Mouse (Mus musculus) left cerebral cortex, postnatal 10 days (tissue): ENCODE measurements around the gene Exoc8. TPM values are rescaled to one million over a fixed set of nuclear protein-coding genes. Genes with fewer than 3 reads are reported as not detected.

Experiments used
- DNase-seq, 2 experiments: peaks; one replicate each; pipeline ENCODE4 v3.0.0; 2021 to 2022; ENCODE audit warnings: low spot score in 2 of 2, mixed read lengths in 1 of 2; ENCODE audit errors: extremely low spot score in 1 of 2
- intact Hi-C: fragments of 180-260 bp; cut with DNase I; formaldehyde crosslinking; loops from one replicate; pipeline ENCODE4 v1.15.1; 2025
- total RNA-seq, 2 experiments: library from RNA; stranded (reverse); gene quantifications; 2 replicates each; pipeline ENCODE4 v1.2.3; 2021

The Exoc8 gene
- total RNA-seq, 2 experiments from 2014 or later, result 35.7 to 37.0 TPM

- intact Hi-C loops, result no loop called here
- DNase-seq, result no peak
Observed at GRCm38 (mm10) chr8:124911938-124912872, 14.7 kb upstream of the Exoc8 start.

DNA sequence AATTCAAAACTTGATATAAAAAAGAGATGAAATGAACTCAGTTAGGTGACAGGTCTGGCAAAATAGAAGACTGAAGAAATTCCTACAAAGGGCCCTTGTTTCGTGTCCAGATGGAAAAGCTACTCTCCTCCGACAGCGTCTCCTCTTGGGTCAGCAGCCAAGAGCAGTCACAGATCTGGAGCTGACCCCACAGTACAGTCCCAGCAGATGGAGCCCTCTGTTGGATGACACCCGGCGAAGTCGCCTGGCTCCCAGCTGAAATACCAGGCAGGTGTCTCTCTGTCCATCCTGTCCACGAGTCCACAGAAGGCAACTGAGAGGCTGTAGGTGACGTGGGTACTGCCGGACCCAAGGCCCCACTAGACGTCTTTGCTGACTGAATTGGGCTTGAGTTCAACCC lies 12.8 kb upstream of the Exoc8 start:
- no peak for DNase-seq
- intact Hi-C loops, result no loop called here

DNA sequence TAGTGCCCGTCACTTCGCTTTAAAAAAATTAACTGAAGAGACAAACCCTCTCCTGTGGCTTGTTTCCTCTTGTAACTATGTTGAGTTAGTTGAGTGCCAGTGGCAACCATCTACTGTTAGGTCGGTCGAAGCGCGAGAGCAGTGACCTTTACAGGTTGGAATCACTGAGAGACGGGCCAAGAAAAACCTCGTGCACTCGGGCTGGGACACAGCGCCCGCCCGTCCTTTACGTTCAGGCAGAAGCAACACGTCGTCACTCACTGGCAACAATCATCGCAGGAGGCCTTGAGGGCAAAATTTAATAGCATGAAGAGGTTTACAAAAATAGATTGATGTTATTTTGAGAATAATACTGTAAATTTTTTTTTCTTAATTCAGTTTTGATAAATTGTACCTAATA lies 12.4 kb upstream of the Exoc8 start:
- intact Hi-C loops, result no loop called here
- no peak for DNase-seq

DNA sequence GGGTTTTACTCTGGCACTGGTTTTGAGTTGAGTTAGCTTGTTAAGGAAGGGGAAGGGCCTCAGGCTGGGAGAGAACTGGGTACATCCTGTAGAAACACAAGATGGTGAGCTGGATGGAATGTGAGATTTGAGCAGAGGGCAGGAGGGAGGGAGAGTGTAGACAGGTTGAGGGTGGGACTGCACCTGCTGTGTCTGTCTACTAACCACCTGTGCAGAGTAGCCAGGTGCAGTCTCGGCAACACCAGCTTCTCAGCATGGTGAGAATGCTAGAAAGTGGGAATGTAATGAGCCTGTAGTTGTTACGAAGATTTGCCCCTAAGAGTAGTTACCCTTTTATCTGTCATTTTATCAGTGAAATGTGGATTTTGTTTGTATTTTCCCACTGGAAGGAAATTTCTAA lies 8.0 kb upstream of the Exoc8 start:
- intact Hi-C loops, result no loop called here
- DNase-seq, result no peak

GRCm38 (mm10) chr8:124903198-124903597 lies 5.7 kb upstream of the Exoc8 start:
- DNase-seq, result no peak
- intact Hi-C loops, result no loop called here

- DNase-seq, result no peak
- intact Hi-C loops, result loop anchor here (5.0 kb wide), 2 partner anchors 49 to 114 kb away; partner anchors contain the start of genes Egln1 and Tsnax
Observed at GRCm38 (mm10) chr8:124898251-124898905, 873 bp upstream of the Exoc8 start.

DNA sequence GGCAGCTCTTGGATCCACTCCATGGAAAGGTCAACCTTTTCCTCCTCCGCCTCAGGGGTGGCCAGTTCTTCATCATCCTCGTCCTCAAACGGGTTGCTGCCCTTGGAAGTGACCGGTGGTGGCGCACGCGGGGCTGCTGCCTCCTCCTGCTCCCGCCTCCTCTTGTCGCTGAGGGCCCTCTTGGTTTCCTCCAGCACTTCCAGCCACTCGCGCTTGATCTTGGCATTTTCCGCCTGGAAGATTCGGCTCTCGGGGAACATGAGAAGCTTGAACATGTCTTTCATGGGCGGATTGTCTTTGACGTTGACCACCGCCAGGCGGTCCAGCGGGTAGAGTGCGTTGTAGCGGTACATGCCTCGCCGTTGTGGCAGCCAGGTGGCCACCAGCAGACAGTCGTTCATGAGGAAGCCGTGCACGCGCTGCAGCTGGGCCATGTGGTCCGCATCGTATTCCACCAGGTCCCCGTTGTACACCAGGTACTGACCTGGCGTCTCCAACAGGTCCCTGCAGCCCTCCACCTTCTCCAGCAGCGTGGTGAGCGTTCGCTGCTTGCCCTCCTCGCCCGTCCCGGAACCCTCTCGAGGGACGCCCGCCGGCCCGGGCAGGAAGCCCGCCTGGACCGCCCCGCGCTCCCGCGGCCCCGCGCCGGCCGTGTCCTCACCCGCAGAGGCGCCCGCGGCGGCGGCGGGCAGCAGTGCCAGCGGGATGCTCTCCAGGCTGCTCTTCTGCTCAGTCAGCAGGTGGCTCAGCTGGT lies 696 bp downstream of the Exoc8 start:
- DNase-seq, result peak; percentile 60 to 90
- intact Hi-C loops, result loop anchor here (5.0 kb wide), 2 partner anchors 50 to 115 kb away; partner anchors contain the start of genes Egln1 and Tsnax

DNA sequence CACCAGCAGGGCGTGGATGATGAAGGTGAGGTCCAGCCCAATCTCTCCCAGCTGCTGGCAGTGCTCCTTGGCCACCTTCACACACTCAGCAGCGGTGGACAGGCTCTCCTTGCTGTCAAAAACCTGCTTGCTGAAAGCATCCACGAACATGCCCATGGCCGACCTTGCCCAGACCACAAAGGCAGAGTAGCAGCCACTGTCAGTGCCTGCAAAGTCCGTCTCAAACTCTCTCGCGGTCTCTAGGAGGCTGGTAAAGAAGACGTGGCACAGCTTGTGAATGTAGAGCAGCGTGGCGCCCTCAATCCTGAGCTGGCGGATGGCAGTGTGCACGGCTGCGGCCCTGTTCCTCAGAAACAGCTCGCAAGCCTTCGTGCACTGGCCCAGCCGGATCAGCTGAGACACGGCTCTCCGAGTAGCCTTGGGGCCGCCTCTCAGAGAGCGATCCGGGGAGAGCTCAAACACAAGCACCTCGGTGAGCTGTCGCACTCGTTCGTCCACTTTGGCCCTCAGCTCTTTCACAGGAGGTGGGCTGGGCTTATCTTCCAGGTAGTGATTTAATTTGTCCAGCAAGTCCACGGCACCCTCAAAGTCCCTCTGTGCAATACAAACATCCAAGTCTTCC lies 1.4 kb downstream of the Exoc8 start:
- intact Hi-C loops, result loop anchor here (5.0 kb wide), 2 partner anchors 51 to 116 kb away; partner anchors contain the start of genes Egln1 and Tsnax
- peak in 1 of 2 experiments; percentile 37 for DNase-seq

GRCm38 (mm10) chr8:124892596-124892995 lies 4.9 kb downstream of the Exoc8 start:
- intact Hi-C loops, result no loop called here
- DNase-seq, result no peak

DNA sequence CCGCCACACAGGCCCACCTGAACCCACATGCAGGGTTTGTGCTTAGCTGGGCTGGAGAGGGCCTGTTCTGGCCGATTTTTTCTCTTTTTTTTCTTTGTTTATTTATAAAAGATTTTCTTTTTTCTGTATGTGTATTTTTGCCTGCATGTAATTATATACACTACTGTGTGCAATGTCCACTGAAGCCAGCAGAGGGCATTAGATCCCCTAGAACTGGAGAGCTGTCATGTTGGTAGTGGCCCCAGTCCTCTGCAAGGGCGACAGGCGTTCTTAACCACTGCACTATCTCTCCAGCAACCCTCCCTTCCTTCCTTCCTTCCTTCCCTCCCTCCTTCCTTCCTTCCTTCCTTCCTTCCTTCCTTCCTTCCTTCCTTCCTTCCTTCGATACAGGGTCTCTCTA lies 9.1 kb downstream of the Exoc8 start:
- intact Hi-C loops, result no loop called here
- no peak for DNase-seq

- no peak for DNase-seq
- intact Hi-C loops, result no loop called here
Observed at GRCm38 (mm10) chr8:124878946-124879526, 18.5 kb downstream of the Exoc8 start.

DNA sequence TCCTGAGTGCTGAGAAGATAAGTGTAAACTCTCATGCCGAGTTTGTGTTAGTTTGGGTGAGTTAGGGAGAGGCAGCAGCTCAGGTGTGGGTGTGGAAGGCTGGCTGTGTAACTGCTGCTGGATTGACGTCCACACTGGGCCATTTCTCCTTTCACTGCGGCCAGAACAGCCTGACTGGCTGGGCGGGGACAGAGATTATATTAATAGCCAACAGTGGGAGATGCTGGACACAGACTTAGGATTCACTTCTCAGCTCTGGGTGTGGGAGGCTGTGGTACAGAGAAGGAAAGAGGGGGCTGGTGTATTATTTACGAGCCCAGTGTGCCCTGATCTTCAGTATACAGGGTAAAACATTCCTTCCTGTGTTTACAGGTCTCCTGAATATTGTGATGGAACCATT lies 19.4 kb downstream of the Exoc8 start:
- no peak for DNase-seq
- intact Hi-C loops, result no loop called here

- intact Hi-C loops, result no loop called here
- DNase-seq, result no peak
Observed at GRCm38 (mm10) chr8:124872690-124873089, 24.8 kb downstream of the Exoc8 start.

- DNase-seq, result no peak
- intact Hi-C loops, result no loop called here
Observed at GRCm38 (mm10) chr8:124872081-124872480, 25.4 kb downstream of the Exoc8 start.

DNA sequence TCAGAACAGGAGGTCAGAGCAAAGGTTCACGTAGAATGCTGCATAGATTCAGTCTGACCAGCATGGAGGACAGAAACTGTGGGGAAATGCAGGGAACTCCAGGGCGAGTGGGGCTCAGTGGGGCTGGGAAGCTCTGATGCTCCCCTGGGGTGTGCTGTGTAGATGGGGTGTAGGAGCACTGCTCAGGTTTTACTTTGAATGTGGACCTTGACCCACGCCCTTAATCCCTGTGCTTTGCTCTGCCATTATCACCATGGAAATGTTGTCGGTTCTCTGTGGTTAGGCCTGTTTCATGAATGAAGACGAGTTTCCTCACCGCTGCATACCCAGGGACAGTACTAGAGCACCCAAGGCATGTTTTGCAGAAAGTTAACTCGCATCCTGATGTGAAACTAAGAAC lies 26.0 kb downstream of the Exoc8 start:
- no peak for DNase-seq
- intact Hi-C loops, result no loop called here

DNA sequence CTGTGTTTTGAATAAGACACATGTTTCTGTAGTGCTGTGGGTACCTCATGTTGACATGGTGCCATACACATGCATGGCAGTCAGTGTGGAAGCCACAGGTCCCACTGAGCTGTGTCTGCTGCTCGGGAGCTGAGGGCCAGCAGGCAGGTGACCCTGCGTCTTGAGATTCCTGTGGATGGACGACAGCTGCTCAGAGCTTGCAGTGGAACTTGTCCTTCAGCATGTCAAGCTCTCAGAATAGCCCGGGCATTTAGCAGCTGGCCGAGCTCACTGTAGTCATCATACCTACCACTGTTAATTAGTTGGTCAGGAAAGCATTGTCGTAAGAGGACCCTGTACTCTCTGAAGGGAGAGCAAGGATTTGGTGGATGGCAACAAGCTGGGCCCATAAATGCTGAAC lies 27.8 kb downstream of the Exoc8 start:
- intact Hi-C loops, result no loop called here
- no peak for DNase-seq

- DNase-seq, result no peak
- intact Hi-C loops, result no loop called here
Observed at GRCm38 (mm10) chr8:124867126-124867525, 30.4 kb downstream of the Exoc8 start.

GRCm38 (mm10) chr8:124866669-124867068 lies 30.8 kb downstream of the Exoc8 start:
- intact Hi-C loops, result no loop called here
- no peak for DNase-seq

- DNase-seq, result no peak
- intact Hi-C loops, result no loop called here
Observed at GRCm38 (mm10) chr8:124863729-124864128, 33.8 kb downstream of the Exoc8 start.
